Mouse (Mus musculus): ENCODE data around the gene Gm15517. TPM values are rescaled to one million over a fixed set of nuclear protein-coding genes. Genes with fewer than 3 reads are reported as not detected.
A peak's percentile ranks its signal among the peaks of the same experiment; 100 is the strongest.

Gene Gm15517
- polyA plus RNA-seq, 1 experiment from 2014 or later: not detected

- no peak for ATAC-seq (ENCODE audit: insufficient number of reproducible peaks, insufficient read depth, low FRiP score, low read depth)
- Histone ChIP-seq H3K9me3 (ENCODE audit: control insufficient read depth, low read depth, low read length) (no peaks in the 10 kb centered on the region), H3K36me3 (ENCODE audit: control insufficient read depth, insufficient read depth, low read length) (peaks cover 10% of the 10 kb centered on the region; the same call in 1 of the 2 replicates), H3K4me3 (ENCODE audit: low read depth, low read length) (no peak within 1 kb of the TSS), H3K9ac (replicated peaks; ENCODE audit: low read depth, low read length) (no peak within 1 kb of the TSS), H3K4me2 (replicated peaks; ENCODE audit: low read depth, low read length) (no peak within 1 kb of the TSS), H3K4me1 (ENCODE audit: control insufficient read depth, insufficient read depth, low read length) (no peaks in the 10 kb centered on the region), H3K27me3 (ENCODE audit: control insufficient read depth, insufficient read depth, low read length) (no peaks in the 10 kb centered on the region), H3K27ac (ENCODE audit: low read length) (no peak within 1 kb of the TSS)
- 68% methylated on average over 4 of the region's 4 CpGs for WGBS
Measured at GRCm38 (mm10) chr7:44257278-44257677, 4.0 kb upstream of the Gm15517 start, which contains the start of gene Acp4. Gene Acp4, minus strand, starts transcription at chr7:44257378.

DNA sequence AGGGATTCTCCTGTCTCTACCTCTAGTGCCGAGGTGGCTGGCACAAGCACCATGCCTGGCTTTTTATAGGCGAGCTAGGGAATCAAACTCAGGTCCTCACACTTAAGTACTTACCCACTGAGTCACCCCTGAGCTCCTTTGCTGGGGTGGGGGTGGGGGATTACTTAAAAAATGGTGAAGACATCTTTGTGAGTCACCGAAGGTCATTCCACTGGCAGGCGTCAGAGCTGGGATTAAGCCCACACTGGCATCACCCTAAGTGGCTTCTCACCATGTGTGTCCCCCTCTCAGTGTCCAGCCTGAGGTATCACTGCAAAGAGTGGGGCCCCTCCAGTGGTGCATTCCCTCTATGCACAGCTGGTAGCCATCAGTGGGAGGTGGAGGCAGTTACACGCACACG, 837 bp upstream of the Gm15517 start:
- H3K4me3 ChIP-seq (ENCODE audit: low read depth, low read length): no peak overlapping the region
- H3K27ac ChIP-seq (ENCODE audit: low read length): no peak overlapping the region
- H3K9me3 ChIP-seq (ENCODE audit: control insufficient read depth, low read depth, low read length): no peaks in the 10 kb centered on the region
- WGBS: 73% methylated on average over 6 of the region's 6 CpGs
- H3K9ac ChIP-seq (replicated peaks; ENCODE audit: low read depth, low read length): no peak overlapping the region
- H3K4me1 ChIP-seq (ENCODE audit: control insufficient read depth, insufficient read depth, low read length): 0 out of 2 replicates have a peak, but pooled peaks cover 3% of the 10 kb centered on the region
- no peaks in the 10 kb centered on the region for H3K36me3 ChIP-seq (ENCODE audit: control insufficient read depth, insufficient read depth, low read length)
- H3K4me2 ChIP-seq (replicated peaks; ENCODE audit: low read depth, low read length): no peak overlapping the region
- H3K27me3 ChIP-seq (ENCODE audit: control insufficient read depth, insufficient read depth, low read length): 0 out of 2 replicates have a peak, but pooled peaks cover 4% of the 10 kb centered on the region
- ATAC-seq (ENCODE audit: insufficient number of reproducible peaks, insufficient read depth, low FRiP score, low read depth): no peak

GRCm38 (mm10) chr7:44262791-44263643, 1.8 kb downstream of the Gm15517 start:
- peak; percentile 70; the same call in 1 of the 2 replicates for ATAC-seq (ENCODE audit: insufficient number of reproducible peaks, insufficient read depth, low FRiP score, low read depth)
- H3K27ac ChIP-seq (ENCODE audit: low read length): no peak overlapping the region
- H3K4me1 ChIP-seq (ENCODE audit: control insufficient read depth, insufficient read depth, low read length): 0 out of 2 replicates have a peak, but pooled peaks cover 3% of the 10 kb centered on the region
- peak overlapping the region; percentile 37 for H3K4me2 ChIP-seq (replicated peaks; ENCODE audit: low read depth, low read length)
- 0 out of 2 replicates have a peak overlapping the region, but pooled peaks have one; percentile 5 for H3K4me3 ChIP-seq (ENCODE audit: low read depth, low read length)
- no peaks in the 10 kb centered on the region for H3K36me3 ChIP-seq (ENCODE audit: control insufficient read depth, insufficient read depth, low read length)
- no peaks in the 10 kb centered on the region for H3K9me3 ChIP-seq (ENCODE audit: control insufficient read depth, low read depth, low read length)
- H3K9ac ChIP-seq (replicated peaks; ENCODE audit: low read depth, low read length): no peak overlapping the region
- H3K27me3 ChIP-seq (ENCODE audit: control insufficient read depth, insufficient read depth, low read length): 0 out of 2 replicates have a peak, but pooled peaks cover 4% of the 10 kb centered on the region
- WGBS: 3% methylated on average over 34 of the region's 34 CpGs

GRCm38 (mm10) chr7:44268117-44268516, 6.9 kb downstream of the Gm15517 start:
- no peak for ATAC-seq (ENCODE audit: insufficient number of reproducible peaks, insufficient read depth, low FRiP score, low read depth)
- 0 out of 2 replicates have a peak, but pooled peaks cover 1% of the 10 kb centered on the region for H3K4me1 ChIP-seq (ENCODE audit: control insufficient read depth, insufficient read depth, low read length)
- no peaks in the 10 kb centered on the region for H3K36me3 ChIP-seq (ENCODE audit: control insufficient read depth, insufficient read depth, low read length)
- H3K27me3 ChIP-seq (ENCODE audit: control insufficient read depth, insufficient read depth, low read length): 0 out of 2 replicates have a peak, but pooled peaks cover 4% of the 10 kb centered on the region
- H3K4me2 ChIP-seq (replicated peaks; ENCODE audit: low read depth, low read length): no peak overlapping the region
- no peaks in the 10 kb centered on the region for H3K9me3 ChIP-seq (ENCODE audit: control insufficient read depth, low read depth, low read length)
- no peak overlapping the region for H3K9ac ChIP-seq (replicated peaks; ENCODE audit: low read depth, low read length)
- no peak overlapping the region for H3K4me3 ChIP-seq (ENCODE audit: low read depth, low read length)
- H3K27ac ChIP-seq (ENCODE audit: low read length): no peak overlapping the region
- 74% methylated on average over 11 of the region's 11 CpGs for WGBS

GRCm38 (mm10) chr7:44269397-44269796, 8.2 kb downstream of the Gm15517 start:
- Histone ChIP-seq H3K36me3 (ENCODE audit: control insufficient read depth, insufficient read depth, low read length) (no peaks in the 10 kb centered on the region), H3K9ac (replicated peaks; ENCODE audit: low read depth, low read length) (no peak overlapping the region), H3K4me1 (ENCODE audit: control insufficient read depth, insufficient read depth, low read length) (no peaks in the 10 kb centered on the region), H3K9me3 (ENCODE audit: control insufficient read depth, low read depth, low read length) (no peaks in the 10 kb centered on the region), H3K27me3 (ENCODE audit: control insufficient read depth, insufficient read depth, low read length) (0 out of 2 replicates have a peak, but pooled peaks cover 3% of the 10 kb centered on the region), H3K4me3 (ENCODE audit: low read depth, low read length) (no peak overlapping the region), H3K4me2 (replicated peaks; ENCODE audit: low read depth, low read length) (no peak overlapping the region), H3K27ac (ENCODE audit: low read length) (no peak overlapping the region)
- 82% methylated on average over 2 of the region's 2 CpGs for WGBS
- no peak for ATAC-seq (ENCODE audit: insufficient number of reproducible peaks, insufficient read depth, low FRiP score, low read depth)

- Histone ChIP-seq H3K27me3 (ENCODE audit: control insufficient read depth, insufficient read depth, low read length) (0 out of 2 replicates have a peak, but pooled peaks cover 3% of the 10 kb centered on the region), H3K36me3 (ENCODE audit: control insufficient read depth, insufficient read depth, low read length) (no peaks in the 10 kb centered on the region), H3K4me2 (replicated peaks; ENCODE audit: low read depth, low read length) (no peak overlapping the region), H3K9me3 (ENCODE audit: control insufficient read depth, low read depth, low read length) (no peaks in the 10 kb centered on the region), H3K9ac (replicated peaks; ENCODE audit: low read depth, low read length) (no peak overlapping the region), H3K27ac (ENCODE audit: low read length) (no peak overlapping the region), H3K4me1 (ENCODE audit: control insufficient read depth, insufficient read depth, low read length) (no peaks in the 10 kb centered on the region), H3K4me3 (ENCODE audit: low read depth, low read length) (no peak overlapping the region)
- ATAC-seq (ENCODE audit: insufficient number of reproducible peaks, insufficient read depth, low FRiP score, low read depth): no peak
- WGBS: 66% methylated on average over 2 of the region's 2 CpGs
Measured at GRCm38 (mm10) chr7:44271309-44271708, 10.1 kb downstream of the Gm15517 start.

DNA sequence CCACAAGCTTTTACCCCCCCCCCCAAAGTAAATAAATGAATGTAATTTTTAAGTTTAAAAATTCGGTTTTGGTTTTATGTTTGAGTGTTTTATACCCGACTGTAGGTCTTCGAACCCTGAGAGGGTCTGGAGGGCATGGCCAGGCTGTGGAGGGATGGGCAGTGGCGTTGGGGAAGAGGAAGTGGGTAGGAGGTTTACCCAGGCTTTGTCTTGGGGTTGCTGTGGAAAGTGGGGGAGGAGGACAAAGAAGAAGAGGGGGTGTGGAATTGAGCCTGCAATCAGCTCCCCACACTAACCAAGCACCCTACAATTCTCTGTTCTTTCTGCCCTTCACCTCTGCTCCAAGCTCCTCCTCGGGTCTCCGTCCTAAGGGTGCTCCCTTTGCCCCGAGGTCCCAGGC, 11.3 kb downstream of the Gm15517 start:
- no peak for ATAC-seq (ENCODE audit: insufficient number of reproducible peaks, insufficient read depth, low FRiP score, low read depth)
- Histone ChIP-seq H3K9ac (replicated peaks; ENCODE audit: low read depth, low read length) (no peak overlapping the region), H3K27me3 (ENCODE audit: control insufficient read depth, insufficient read depth, low read length) (0 out of 2 replicates have a peak, but pooled peaks cover 3% of the 10 kb centered on the region), H3K36me3 (ENCODE audit: control insufficient read depth, insufficient read depth, low read length) (no peaks in the 10 kb centered on the region), H3K4me3 (ENCODE audit: low read depth, low read length) (no peak overlapping the region), H3K4me2 (replicated peaks; ENCODE audit: low read depth, low read length) (no peak overlapping the region), H3K4me1 (ENCODE audit: control insufficient read depth, insufficient read depth, low read length) (no peaks in the 10 kb centered on the region), H3K9me3 (ENCODE audit: control insufficient read depth, low read depth, low read length) (no peaks in the 10 kb centered on the region), H3K27ac (ENCODE audit: low read length) (no peak overlapping the region)
- 89% methylated on average over 7 of the region's 7 CpGs for WGBS

DNA sequence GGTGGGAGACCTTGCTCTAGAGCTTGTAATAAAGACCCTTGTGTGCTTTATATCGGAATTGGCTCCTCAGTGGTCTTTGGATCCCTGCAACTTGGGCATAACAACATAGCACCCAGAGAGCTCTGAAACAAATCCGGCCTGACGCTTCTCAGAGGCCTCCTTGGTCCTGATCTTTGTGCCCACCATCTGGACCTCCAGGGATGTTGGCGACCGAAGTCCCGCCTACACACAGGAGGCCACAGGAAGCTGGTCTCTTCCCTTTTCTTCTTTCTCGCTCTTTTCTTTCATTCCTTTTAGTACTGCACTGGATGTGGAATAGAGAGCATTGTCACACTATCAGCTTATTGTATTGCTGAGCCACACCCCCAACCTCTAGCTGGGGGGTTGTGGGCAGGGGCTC, 12.2 kb downstream of the Gm15517 start:
- WGBS: 75% methylated on average over 7 of the region's 7 CpGs
- Histone ChIP-seq H3K9ac (replicated peaks; ENCODE audit: low read depth, low read length) (no peak overlapping the region), H3K27me3 (ENCODE audit: control insufficient read depth, insufficient read depth, low read length) (0 out of 2 replicates have a peak, but pooled peaks cover 3% of the 10 kb centered on the region), H3K4me2 (replicated peaks; ENCODE audit: low read depth, low read length) (no peak overlapping the region), H3K4me3 (ENCODE audit: low read depth, low read length) (no peak overlapping the region), H3K36me3 (ENCODE audit: control insufficient read depth, insufficient read depth, low read length) (no peaks in the 10 kb centered on the region), H3K27ac (ENCODE audit: low read length) (no peak overlapping the region), H3K4me1 (ENCODE audit: control insufficient read depth, insufficient read depth, low read length) (no peaks in the 10 kb centered on the region), H3K9me3 (ENCODE audit: control insufficient read depth, low read depth, low read length) (no peaks in the 10 kb centered on the region)
- no peak for ATAC-seq (ENCODE audit: insufficient number of reproducible peaks, insufficient read depth, low FRiP score, low read depth)
